Mouse (Mus musculus) natural killer cell, adult 2 months (primary cell): ENCODE measurements around the gene Prrx2.
"Not testable (repeated sequence)": the region's sequence is repeated elsewhere in the genome, so short reads cannot be mapped to it uniquely, and the experiment has no call there.

Source experiments
- DNase-seq, 2 experiments: peaks; one replicate each; pipeline ENCODE4 v3.0.0; 2022; ENCODE audit warnings: low spot score in 2 of 2

The Prrx2 gene

GRCm38 (mm10) chr2:30912291-30912773 is 77.6 kb downstream of the Prrx2 start:
- DNase-seq, result no peak

- DNase-seq, result no peak
Measured at GRCm38 (mm10) chr2:30913022-30913421, 78.2 kb downstream of the Prrx2 start.

- DNase-seq, result no peak
Measured at GRCm38 (mm10) chr2:30914836-30915235, 80.1 kb downstream of the Prrx2 start.

- no peak for DNase-seq
Measured at GRCm38 (mm10) chr2:30915376-30915775, 80.6 kb downstream of the Prrx2 start.

GRCm38 (mm10) chr2:30915933-30916332 is 81.2 kb downstream of the Prrx2 start:
- DNase-seq, result not testable (repeated sequence)

- no peak for DNase-seq
Measured at GRCm38 (mm10) chr2:30917649-30918048, 82.9 kb downstream of the Prrx2 start.

- no peak for DNase-seq
Measured at GRCm38 (mm10) chr2:30918126-30918525, 83.4 kb downstream of the Prrx2 start.

GRCm38 (mm10) chr2:30918780-30919329 is 84.1 kb downstream of the Prrx2 start:
- no peak for DNase-seq

- no peak for DNase-seq
Measured at GRCm38 (mm10) chr2:30920216-30920615, 85.4 kb downstream of the Prrx2 start.

- DNase-seq, result no peak
Measured at GRCm38 (mm10) chr2:30923099-30923498, 88.3 kb downstream of the Prrx2 start.

- DNase-seq, result no peak
Measured at GRCm38 (mm10) chr2:30925181-30925580, 90.4 kb downstream of the Prrx2 start.

- DNase-seq, result no peak
Measured at GRCm38 (mm10) chr2:30926381-30926780, 91.6 kb downstream of the Prrx2 start.

- no peak for DNase-seq
Measured at GRCm38 (mm10) chr2:30927151-30927781, 92.5 kb downstream of the Prrx2 start.

- peak; percentile 57 to 70 for DNase-seq
Measured at GRCm38 (mm10) chr2:30927844-30928628, 93.3 kb downstream of the Prrx2 start.

- DNase-seq, result peak in 1 of 2 experiments; percentile 27
Measured at GRCm38 (mm10) chr2:30928893-30929482, 94.2 kb downstream of the Prrx2 start.

- peak in 1 of 2 experiments; percentile 41 for DNase-seq
Measured at GRCm38 (mm10) chr2:30929483-30930045, 94.8 kb downstream of the Prrx2 start, which contains the start of gene Ptges. Gene Ptges (minus strand): TSS chr2:30929863.

GRCm38 (mm10) chr2:30930846-30931245 is 96.1 kb downstream of the Prrx2 start:
- not testable (repeated sequence) for DNase-seq
